Mouse (Mus musculus): ENCODE data around the gene Slc25a13.

DNA sequence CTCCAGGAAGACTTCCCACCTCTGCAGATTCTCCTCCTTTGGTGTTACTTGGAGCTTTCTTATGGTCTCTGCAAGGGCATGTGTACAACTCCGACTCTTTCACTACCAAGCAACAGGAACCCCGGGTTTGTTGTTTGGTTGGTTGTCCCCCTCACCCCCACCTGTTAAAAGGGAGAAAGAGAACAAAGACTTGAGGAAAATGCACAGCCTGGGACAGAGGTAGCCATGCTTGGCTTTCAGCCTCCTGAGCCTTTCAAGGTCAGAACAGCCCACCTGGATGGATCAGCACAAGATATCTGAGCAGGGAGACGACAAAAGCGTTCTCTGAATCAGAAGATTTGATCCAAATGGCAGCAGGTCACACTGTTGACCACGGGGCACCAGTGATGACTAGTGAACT is 15.0 kb downstream of the Slc25a13 start:
- TF ChIP-seq ELF1 (IDR thresholded peaks at IDR 0.05; ENCODE audit: low read depth, low read length), result no peak
- no peak for TF ChIP-seq GABPA (IDR thresholded peaks at IDR 0.05; ENCODE audit: insufficient replicate concordance, low read depth, low read length)
- no peak for TF ChIP-seq CHD1 (IDR thresholded peaks at IDR 0.05; ENCODE audit: low read depth, low read length)
- TF ChIP-seq E2F4 (IDR thresholded peaks at IDR 0.05; ENCODE audit: insufficient replicate concordance, low read depth, low read length), result no peak
- TF ChIP-seq CTCF (conservative IDR thresholded peaks at IDR 0.05 in 1 of 2, IDR thresholded peaks at IDR 0.05 in 1 of 2; ENCODE audit: low read depth in 2 of 2, low read length in 2 of 2), result no peak
- TF ChIP-seq NELFE (IDR thresholded peaks at IDR 0.05; ENCODE audit: low read depth, low read length), result no peak
- TF ChIP-seq TBP (conservative IDR thresholded peaks at IDR 0.05; ENCODE audit: low read depth, low read length), result no peak
- TF ChIP-seq CHD2 (IDR thresholded peaks at IDR 0.05; ENCODE audit: low read length), result no peak
- no peak for TF ChIP-seq ZKSCAN1 (IDR thresholded peaks at IDR 0.05; ENCODE audit: borderline replicate concordance, low read depth, low read length)
- TF ChIP-seq SMC3 (IDR thresholded peaks at IDR 0.05; ENCODE audit: low read depth, low read length), result no peak
- no peak for TF ChIP-seq TCF12 (IDR thresholded peaks at IDR 0.05; ENCODE audit: low read depth, low read length)
